Mouse (Mus musculus): ENCODE measurements at regions not wholly inside any gene's neighbourhood (a gene's known extent, or its start where the extent isn't known, plus 50 kb on each side); places are given as distances from the start of the nearest gene placed in this dataset.

DNA sequence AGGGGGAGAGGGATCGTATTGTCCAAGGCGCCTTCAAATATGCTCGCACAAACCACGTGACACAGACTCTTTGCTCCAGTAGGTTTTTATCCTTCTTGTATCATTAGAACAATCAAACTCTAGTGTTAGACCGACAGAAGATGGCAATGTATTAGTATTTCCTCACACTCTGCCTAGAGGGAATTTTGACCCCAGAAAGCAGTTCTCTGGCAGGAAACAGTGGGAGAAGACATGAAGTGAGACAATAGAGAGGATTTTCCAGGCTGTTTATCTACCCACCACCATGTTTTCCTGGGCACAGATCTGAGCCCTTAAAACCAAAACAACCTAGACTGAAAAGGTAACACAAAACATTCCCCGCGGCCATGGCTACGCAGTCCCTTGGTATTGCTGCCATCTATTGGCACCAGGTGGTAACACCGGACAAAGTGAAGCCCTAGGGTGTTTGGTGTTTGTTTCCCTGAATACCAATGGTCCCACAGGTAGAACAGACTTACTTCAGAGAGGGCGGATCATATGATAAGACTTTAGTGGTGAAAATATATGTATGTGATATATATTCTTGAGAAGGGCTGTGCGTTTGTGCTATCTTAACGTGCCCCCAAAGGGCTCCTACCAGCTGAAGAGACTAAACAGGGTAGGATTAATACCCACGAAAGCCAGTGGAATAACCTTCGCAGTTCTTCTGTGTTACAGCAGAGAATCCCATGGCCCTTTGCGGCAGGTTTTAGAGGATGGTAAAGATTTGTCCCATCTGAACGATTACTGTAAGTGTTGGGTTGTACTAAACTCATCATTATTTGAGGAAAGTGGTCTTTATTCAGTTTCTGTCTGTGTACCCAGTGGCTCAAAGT lies 1430.5 kb downstream of the Slc22a22 start:
- H3K4me3 ChIP-seq = peak overlapping the region; percentile 31; the same call in 1 of the 2 replicates
- no peaks in the 10 kb centered on the region for H3K27me3 ChIP-seq (ENCODE audit: low read depth, poor library complexity, severe bottlenecking)
- 42% methylated on average over 16 of the region's 16 CpGs for WGBS
- H3K36me3 ChIP-seq = no peaks in the 10 kb centered on the region
- no peaks in the 10 kb centered on the region for H3K9me3 ChIP-seq (replicated peaks)
- DNase-seq (ENCODE audit: low spot score) = peak; percentile 79
- H3K27ac ChIP-seq = peak overlapping the region; percentile 77
- no peaks in the 10 kb centered on the region for H3K4me1 ChIP-seq

- Histone ChIP-seq H3K9me3 (replicated peaks) (no peaks in the 10 kb centered on the region), H3K36me3 (no peaks in the 10 kb centered on the region), H3K27me3 (ENCODE audit: low read depth, poor library complexity, severe bottlenecking) (no peaks in the 10 kb centered on the region), H3K4me1 (no peaks in the 10 kb centered on the region), H3K27ac (no peak overlapping the region), H3K4me3 (no peak overlapping the region)
- 90% methylated on average over 10 of the region's 10 CpGs for WGBS
- DNase-seq (ENCODE audit: low spot score) = no peak
These were observed 1431.7 kb downstream of the Slc22a22 start for GRCm38 (mm10) chr15:56045510-56046245.

DNA sequence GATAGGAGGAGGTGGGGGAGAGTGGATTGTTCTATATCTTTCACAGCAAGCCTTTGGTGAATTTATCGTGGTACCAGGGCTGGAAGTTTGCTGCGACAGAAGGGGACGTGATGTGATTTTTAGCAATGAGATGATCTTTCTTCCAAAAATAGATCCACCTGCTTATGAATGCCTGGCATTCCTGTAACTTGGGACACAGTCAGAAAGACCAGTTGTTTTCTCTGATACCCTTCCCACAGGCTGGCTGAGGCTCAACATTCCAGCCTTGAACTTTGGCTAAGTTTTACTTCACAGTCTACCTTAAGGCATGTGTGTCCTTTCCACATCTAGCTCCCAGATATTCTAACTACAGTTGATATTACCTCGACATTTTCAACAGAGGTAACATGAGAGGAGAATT lies 1434.1 kb downstream of the Slc22a22 start:
- no peaks in the 10 kb centered on the region for H3K36me3 ChIP-seq
- 90% methylated on average over 4 of the region's 4 CpGs for WGBS
- no peaks in the 10 kb centered on the region for H3K9me3 ChIP-seq (replicated peaks)
- no peak overlapping the region for H3K4me3 ChIP-seq
- no peaks in the 10 kb centered on the region for H3K27me3 ChIP-seq (ENCODE audit: low read depth, poor library complexity, severe bottlenecking)
- no peaks in the 10 kb centered on the region for H3K4me1 ChIP-seq
- no peak for DNase-seq (ENCODE audit: low spot score)
- no peak overlapping the region for H3K27ac ChIP-seq

- no peaks in the 10 kb centered on the region for H3K9me3 ChIP-seq (replicated peaks)
- H3K36me3 ChIP-seq = no peaks in the 10 kb centered on the region
- H3K4me1 ChIP-seq = no peaks in the 10 kb centered on the region
- no peak overlapping the region for H3K27ac ChIP-seq
- DNase-seq (ENCODE audit: low spot score) = no peak
- H3K4me3 ChIP-seq = no peak overlapping the region
- no peaks in the 10 kb centered on the region for H3K27me3 ChIP-seq (ENCODE audit: low read depth, poor library complexity, severe bottlenecking)
These were observed 1435.0 kb downstream of the Slc22a22 start for GRCm38 (mm10) chr15:56042449-56042848.

DNA sequence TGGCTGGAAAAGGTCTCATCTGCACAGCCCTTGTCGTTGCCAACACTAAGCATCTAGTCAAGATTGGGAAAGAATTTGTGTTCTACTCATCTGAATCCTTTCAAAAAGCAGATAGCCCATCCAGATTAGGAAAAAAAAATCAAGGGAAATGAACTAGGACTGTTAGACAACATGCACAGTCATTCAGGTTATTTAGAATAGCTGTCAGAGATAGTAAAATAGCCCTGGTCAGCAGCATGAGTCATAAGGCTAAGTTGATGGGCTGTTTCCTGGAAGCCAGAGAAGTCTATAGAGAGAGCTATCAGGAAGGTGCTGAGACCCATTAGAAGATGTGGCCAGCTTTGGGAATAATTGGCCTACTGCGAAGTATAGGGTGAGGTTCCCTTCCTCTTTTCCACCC lies 1447.4 kb downstream of the Slc22a22 start:
- H3K4me1 ChIP-seq = no peaks in the 10 kb centered on the region
- no peak for DNase-seq (ENCODE audit: low spot score)
- 81% methylated on average over 2 of the region's 2 CpGs for WGBS
- H3K27me3 ChIP-seq (ENCODE audit: low read depth, poor library complexity, severe bottlenecking) = no peaks in the 10 kb centered on the region
- H3K9me3 ChIP-seq (replicated peaks) = peaks cover 4% of the 10 kb centered on the region; the same call in 1 of the 2 replicates
- H3K36me3 ChIP-seq = no peaks in the 10 kb centered on the region
- no peak overlapping the region for H3K27ac ChIP-seq
- H3K4me3 ChIP-seq = no peak overlapping the region

DNA sequence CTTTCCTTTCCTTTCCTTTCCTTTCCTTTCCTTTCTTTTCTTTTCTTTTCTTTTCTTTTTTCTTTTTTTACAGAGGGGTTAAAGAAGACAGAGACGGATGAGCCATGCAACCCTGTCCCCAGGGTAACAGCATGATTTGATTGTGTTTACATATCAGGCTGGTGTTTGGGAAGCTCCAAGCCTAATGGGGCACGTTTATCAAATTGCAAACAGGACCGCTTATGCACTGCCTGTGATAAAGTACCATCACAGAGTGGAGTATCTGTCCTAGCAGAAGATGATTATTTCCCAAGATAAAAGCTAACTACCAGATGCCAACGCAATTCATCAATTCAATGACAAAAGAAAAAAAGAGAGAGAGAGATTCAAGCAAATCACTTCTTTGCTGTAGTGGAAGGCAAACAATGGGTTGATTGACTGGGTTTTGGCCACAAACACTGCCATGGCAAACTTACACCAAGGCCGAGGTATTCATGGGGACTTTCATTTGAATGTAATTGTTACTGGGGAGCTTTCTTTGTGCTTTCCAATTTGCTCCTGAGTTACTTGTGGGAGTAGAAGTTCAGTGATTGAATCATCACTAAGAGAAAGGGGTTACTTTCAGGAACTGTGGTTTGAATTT lies 1450.1 kb downstream of the Slc22a22 start:
- H3K36me3 ChIP-seq = no peaks in the 10 kb centered on the region
- no peaks in the 10 kb centered on the region for H3K9me3 ChIP-seq (replicated peaks)
- no peaks in the 10 kb centered on the region for H3K27me3 ChIP-seq (ENCODE audit: low read depth, poor library complexity, severe bottlenecking)
- H3K4me3 ChIP-seq = no peak overlapping the region
- DNase-seq (ENCODE audit: low spot score) = no peak
- no peak overlapping the region for H3K27ac ChIP-seq
- no peaks in the 10 kb centered on the region for H3K4me1 ChIP-seq
- 38% methylated on average over 5 of the region's 5 CpGs for WGBS

DNA sequence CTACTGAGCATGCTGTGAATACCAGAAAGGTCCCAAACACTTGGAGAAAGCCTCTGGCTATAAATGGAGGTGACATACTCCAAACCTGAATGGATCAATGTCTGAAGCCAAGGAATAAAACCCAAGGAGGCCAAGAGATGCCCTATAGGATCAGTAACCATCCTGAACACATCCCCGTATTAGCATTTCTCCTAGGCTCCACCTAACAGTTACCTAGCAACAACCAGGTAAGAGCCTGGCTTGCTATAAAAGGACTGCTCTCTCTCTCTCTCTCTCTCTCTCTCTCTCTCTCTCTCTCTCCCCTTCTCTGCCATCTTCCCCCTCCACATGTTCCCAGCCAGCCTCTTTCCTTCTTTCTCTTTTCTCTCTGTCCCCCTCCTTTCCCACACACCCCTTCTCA lies 1452.7 kb downstream of the Slc22a22 start:
- no peak overlapping the region for H3K27ac ChIP-seq
- H3K27me3 ChIP-seq (ENCODE audit: low read depth, poor library complexity, severe bottlenecking) = no peaks in the 10 kb centered on the region
- no peaks in the 10 kb centered on the region for H3K4me1 ChIP-seq
- 73% methylated on average over 1 of the region's 1 CpGs for WGBS
- no peak for DNase-seq (ENCODE audit: low spot score)
- H3K4me3 ChIP-seq = no peak overlapping the region
- no peaks in the 10 kb centered on the region for H3K36me3 ChIP-seq
- no peaks in the 10 kb centered on the region for H3K9me3 ChIP-seq (replicated peaks)

GRCm38 (mm10) chr15:56023862-56024484 lies 1453.5 kb downstream of the Slc22a22 start:
- no peak overlapping the region for H3K27ac ChIP-seq
- no peaks in the 10 kb centered on the region for H3K36me3 ChIP-seq
- 86% methylated on average over 5 of the region's 5 CpGs for WGBS
- H3K4me1 ChIP-seq = no peaks in the 10 kb centered on the region
- DNase-seq (ENCODE audit: low spot score) = no peak
- no peaks in the 10 kb centered on the region for H3K27me3 ChIP-seq (ENCODE audit: low read depth, poor library complexity, severe bottlenecking)
- no peaks in the 10 kb centered on the region for H3K9me3 ChIP-seq (replicated peaks)
- H3K4me3 ChIP-seq = no peak overlapping the region

DNA sequence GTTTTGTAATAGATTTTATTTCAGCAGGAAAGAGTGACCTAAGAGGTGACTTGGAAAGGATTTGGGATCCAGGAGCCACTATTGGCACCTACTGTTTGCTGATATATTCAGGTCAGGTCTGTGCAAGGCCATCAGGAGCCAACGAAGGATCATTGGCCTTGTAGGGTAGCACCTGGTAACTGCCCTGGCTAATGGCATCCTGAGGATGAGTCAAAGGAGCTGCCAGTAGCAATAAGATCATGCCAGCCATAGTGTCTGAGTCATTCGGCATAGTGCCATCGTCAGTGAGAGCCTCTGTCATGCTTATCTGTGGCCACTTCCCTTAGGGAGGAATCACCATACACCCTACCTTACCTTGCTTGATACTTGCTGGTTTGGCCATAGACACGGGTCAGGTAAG lies 1455.1 kb downstream of the Slc22a22 start:
- no peak for DNase-seq (ENCODE audit: low spot score)
- Histone ChIP-seq H3K27ac (no peak overlapping the region), H3K36me3 (no peaks in the 10 kb centered on the region), H3K4me1 (no peaks in the 10 kb centered on the region), H3K9me3 (replicated peaks) (no peaks in the 10 kb centered on the region), H3K4me3 (no peak overlapping the region), H3K27me3 (ENCODE audit: low read depth, poor library complexity, severe bottlenecking) (no peaks in the 10 kb centered on the region)
- WGBS = 94% methylated on average over 4 of the region's 4 CpGs

GRCm38 (mm10) chr15:56018141-56018540 lies 1459.3 kb downstream of the Slc22a22 start:
- no peak for DNase-seq (ENCODE audit: low spot score)
- 78% methylated on average over 1 of the region's 1 CpGs for WGBS
- no peaks in the 10 kb centered on the region for H3K4me1 ChIP-seq
- H3K9me3 ChIP-seq (replicated peaks) = no peaks in the 10 kb centered on the region
- H3K27me3 ChIP-seq (ENCODE audit: low read depth, poor library complexity, severe bottlenecking) = no peaks in the 10 kb centered on the region
- no peaks in the 10 kb centered on the region for H3K36me3 ChIP-seq
- H3K4me3 ChIP-seq = no peak overlapping the region
- H3K27ac ChIP-seq = no peak overlapping the region

- Histone ChIP-seq H3K27ac (no peak overlapping the region), H3K4me3 (no peak overlapping the region), H3K9me3 (replicated peaks) (no peaks in the 10 kb centered on the region), H3K27me3 (ENCODE audit: low read depth, poor library complexity, severe bottlenecking) (no peaks in the 10 kb centered on the region), H3K4me1 (no peaks in the 10 kb centered on the region), H3K36me3 (no peaks in the 10 kb centered on the region)
- no peak for DNase-seq (ENCODE audit: low spot score)
- WGBS = 92% methylated on average over 1 of the region's 1 CpGs
These were observed 1459.9 kb downstream of the Slc22a22 start for GRCm38 (mm10) chr15:56017561-56017960.

GRCm38 (mm10) chr15:56016070-56016469 lies 1461.4 kb downstream of the Slc22a22 start:
- 89% methylated on average over 1 of the region's 1 CpGs for WGBS
- no peak for DNase-seq (ENCODE audit: low spot score)
- no peaks in the 10 kb centered on the region for H3K36me3 ChIP-seq
- no peaks in the 10 kb centered on the region for H3K9me3 ChIP-seq (replicated peaks)
- H3K27me3 ChIP-seq (ENCODE audit: low read depth, poor library complexity, severe bottlenecking) = no peaks in the 10 kb centered on the region
- no peak overlapping the region for H3K4me3 ChIP-seq
- no peaks in the 10 kb centered on the region for H3K4me1 ChIP-seq
- no peak overlapping the region for H3K27ac ChIP-seq

All from limb, embryonic 10.5 days (tissue).